Mouse (Mus musculus) embryonic fibroblast, embryonic 13.5 days (primary cell): ENCODE measurements around the gene Olfr1274-ps.
"Not testable (repeated sequence)": the region's sequence is repeated elsewhere in the genome, so short reads cannot be mapped to it uniquely, and the experiment has no call there.

Experiments
- CTCF ChIP-seq: IDR thresholded peaks from 2 replicates; pipeline ENCODE4 v1.5.1; 2011; ENCODE audit warnings: mild to moderate bottlenecking, control low read depth, low read length, moderate library complexity, borderline replicate concordance; ENCODE audit not compliant: insufficient read depth
- POLR2A ChIP-seq: IDR thresholded peaks from 2 replicates; pipeline ENCODE4 v1.6.1; 2011; ENCODE audit warnings: low read depth, mild to moderate bottlenecking, control low read depth, low read length, moderate library complexity

DNA sequence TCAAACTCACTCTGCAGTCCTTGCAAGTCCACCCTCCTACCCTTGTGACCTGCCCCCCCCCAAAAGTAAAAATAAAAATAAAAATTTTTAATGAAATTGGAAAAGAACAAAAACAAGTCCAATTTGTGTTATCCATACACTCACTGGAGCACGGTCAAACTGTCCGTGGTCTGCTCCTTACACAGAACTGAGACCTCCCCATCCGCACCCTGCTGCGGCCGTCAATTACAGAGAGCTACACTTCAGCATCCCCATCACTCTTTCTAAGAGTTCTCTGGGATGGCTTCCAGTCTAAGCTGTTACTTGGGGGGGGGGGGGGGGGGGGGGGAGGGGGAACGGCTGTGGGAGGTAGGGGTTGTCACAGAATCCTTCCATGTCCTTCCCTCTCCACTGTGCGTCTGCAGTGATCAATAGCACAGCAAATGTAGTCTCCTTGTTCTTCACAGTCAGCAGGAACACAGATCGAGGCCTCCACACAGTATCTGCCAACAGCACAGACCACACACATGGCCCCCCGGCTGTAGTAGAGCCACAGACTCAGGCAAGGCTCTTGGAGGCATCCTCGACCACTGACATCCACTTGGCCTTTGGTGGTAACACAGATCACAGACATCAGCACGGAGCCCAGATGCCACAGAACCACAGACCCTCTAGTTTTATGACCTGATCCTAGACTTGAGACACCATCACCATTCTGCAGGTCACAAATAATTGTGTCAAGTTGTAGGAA is 30.7 kb downstream of the Olfr1274-ps start:
- TF ChIP-seq CTCF, POLR2A: not testable (repeated sequence)
